Mouse (Mus musculus) lung, postnatal 0 days (tissue): ENCODE data around the gene Ampd1. TPM values are rescaled to one million over a fixed set of nuclear protein-coding genes. Genes with fewer than 3 reads are reported as not detected.

Experiments used
- ATAC-seq: fragments of 200-750 bp; cut with Nextera tagmentation; 2 replicates; pipeline ENCODE4 v1.8.0; 2017; ENCODE audit warnings: moderate library complexity
- DNase-seq: peaks from one replicate; pipeline ENCODE4 v3.0.0-alpha.2; 2016; ENCODE audit warnings: low spot score
- H3K27ac ChIP-seq: fragments of 300-500 bp; sonication (generic); 2 replicates; pipeline ENCODE4 v1.5.1; 2014; ENCODE audit warnings: antibody characterized with exemption, mild to moderate bottlenecking, low read length, mixed read lengths
- H3K27me3 ChIP-seq: fragments of 300-500 bp; sonication (generic); replicated peaks from 2 replicates; pipeline ENCODE4 v1.6.1; 2014; ENCODE audit warnings: low read length, mixed read lengths; ENCODE audit not compliant: insufficient read depth
- H3K36me3 ChIP-seq: fragments of 300-500 bp; sonication (generic); 2 replicates; pipeline ENCODE4 v1.6.1; 2014; ENCODE audit warnings: low read length, mixed read lengths; ENCODE audit not compliant: insufficient read depth
- H3K4me1 ChIP-seq: fragments of 300-500 bp; sonication (generic); 2 replicates; pipeline ENCODE4 v1.6.1; 2014; ENCODE audit warnings: antibody characterized with exemption, low read depth, low read length, mixed read lengths; ENCODE audit not compliant: insufficient read depth
- H3K4me2 ChIP-seq: fragments of 300-500 bp; sonication (generic); replicated peaks from 2 replicates; pipeline ENCODE4 v1.6.1; 2014; ENCODE audit warnings: low read depth, mild to moderate bottlenecking, low read length, moderate library complexity, mixed read lengths
- H3K4me3 ChIP-seq: fragments of 300-500 bp; sonication (generic); 2 replicates; pipeline ENCODE4 v1.5.1; 2014; ENCODE audit warnings: low read depth, low read length
- H3K9ac ChIP-seq: fragments of 300-500 bp; sonication (generic); replicated peaks from 2 replicates; pipeline ENCODE4 v1.6.1; 2014; ENCODE audit warnings: low read depth, mild to moderate bottlenecking
- H3K9me3 ChIP-seq: fragments of 300-500 bp; sonication (generic); 2 replicates; pipeline ENCODE4 v1.6.1; 2016; ENCODE audit warnings: low read length, mixed read lengths
- CTCF ChIP-seq: IDR thresholded peaks from 2 replicates; pipeline ENCODE4 v1.5.1; 2016; ENCODE audit warnings: antibody characterized with exemption, mild to moderate bottlenecking
- EP300 ChIP-seq: IDR thresholded peaks from 2 replicates; pipeline ENCODE4 v1.6.1; 2016; ENCODE audit warnings: antibody characterized with exemption, mild to moderate bottlenecking, control low read depth
- WGBS: fragments of 180-500 bp; shearing (Covaris S2); extraction: QIAGEN DNeasy Blood & Tissue Kit; methylation state at CpG from one replicate; pipeline ENCODE4 v1.1.7; 2014; 5-methylcytosine and 5-hydroxymethylcytosine counted together
- polyA plus RNA-seq: library from polyadenylated mRNA; unstranded; fragments of >200 nt; fragmentation: Nextera tagmentation; extraction: Ambion mirVana; gene quantifications from 2 replicates; pipeline ENCODE4 v1.2.1, GENCODE M21; 2015

The Ampd1 gene
- polyA plus RNA-seq, 1 experiment from 2014 or later, result 0.45 TPM

GRCm38 (mm10) chr3:103058207-103059157 is 15.3 kb upstream of the Ampd1 start, which contains the start of gene Nras:
TSS of gene Nras (plus strand) at chr3:103058285.
- peak within 1 kb of the TSS; percentile 59 for H3K4me2 ChIP-seq
- H3K27me3 ChIP-seq, result no peaks in the 10 kb centered on the region
- H3K27ac ChIP-seq, result peak within 1 kb of the TSS; percentile 97
- peak within 1 kb of the TSS; percentile 95 for H3K9ac ChIP-seq
- peaks cover 33% of the 10 kb centered on the region for H3K36me3 ChIP-seq
- no peaks in the 10 kb centered on the region for H3K9me3 ChIP-seq
- 2% methylated on average over 46 of the region's 46 CpGs for whole genome bisulfite sequencing
- TF ChIP-seq EP300 (peak; percentile 80), CTCF (no peak)
- ATAC-seq (peak; percentile 99), DNase-seq (peak; percentile 96)
- H3K4me3 ChIP-seq, result peak within 1 kb of the TSS; percentile 84
- peaks cover 3% of the 10 kb centered on the region; the same call in 1 of the 2 replicates for H3K4me1 ChIP-seq

- no peaks in the 10 kb centered on the region for H3K9me3 ChIP-seq
- no peak overlapping the region for H3K4me3 ChIP-seq
- no peaks in the 10 kb centered on the region for H3K4me1 ChIP-seq
- no peak overlapping the region for H3K4me2 ChIP-seq
- ATAC-seq (no peak), DNase-seq (no peak)
- H3K27me3 ChIP-seq, result no peaks in the 10 kb centered on the region
- TF ChIP-seq CTCF (no peak), EP300 (no peak)
- H3K27ac ChIP-seq, result no peak overlapping the region
- WGBS, result 82% methylated on average over 8 of the region's 8 CpGs
- H3K9ac ChIP-seq, result no peak overlapping the region
- peaks cover 44% of the 10 kb centered on the region for H3K36me3 ChIP-seq
Measured at GRCm38 (mm10) chr3:103066927-103067326, 6.9 kb upstream of the Ampd1 start.

- no peak for TF ChIP-seq EP300
- TF ChIP-seq CTCF, result no peak
- H3K4me1 ChIP-seq, result no peaks in the 10 kb centered on the region
- H3K9ac ChIP-seq, result no peak overlapping the region
- 85% methylated on average over 6 of the region's 6 CpGs for WGBS
- no peak overlapping the region for H3K27ac ChIP-seq
- no peaks in the 10 kb centered on the region for H3K27me3 ChIP-seq
- H3K4me2 ChIP-seq, result no peak overlapping the region
- DNase-seq, result no peak
- no peak overlapping the region for H3K4me3 ChIP-seq
- H3K36me3 ChIP-seq, result peaks cover 27% of the 10 kb centered on the region
- ATAC-seq, result no peak
- H3K9me3 ChIP-seq, result no peaks in the 10 kb centered on the region
Measured at GRCm38 (mm10) chr3:103068971-103069370, 4.8 kb upstream of the Ampd1 start.

GRCm38 (mm10) chr3:103075871-103076270 is 2.1 kb downstream of the Ampd1 start:
- no peaks in the 10 kb centered on the region for H3K4me1 ChIP-seq
- DNase-seq, result no peak
- no peaks in the 10 kb centered on the region for H3K27me3 ChIP-seq
- no peaks in the 10 kb centered on the region for H3K36me3 ChIP-seq
- WGBS, result 83% methylated on average over 9 of the region's 9 CpGs
- no peak overlapping the region for H3K4me3 ChIP-seq
- no peak overlapping the region for H3K9ac ChIP-seq
- TF ChIP-seq EP300, result no peak
- TF ChIP-seq CTCF, result no peak
- ATAC-seq, result no peak
- H3K9me3 ChIP-seq, result no peaks in the 10 kb centered on the region
- H3K4me2 ChIP-seq, result no peak overlapping the region
- H3K27ac ChIP-seq, result no peak overlapping the region

- Histone ChIP-seq H3K9ac (no peak overlapping the region), H3K36me3 (no peaks in the 10 kb centered on the region), H3K4me3 (no peak overlapping the region), H3K27ac (no peak overlapping the region), H3K4me2 (no peak overlapping the region), H3K27me3 (no peaks in the 10 kb centered on the region), H3K9me3 (no peaks in the 10 kb centered on the region), H3K4me1 (no peaks in the 10 kb centered on the region)
- DNase-seq (no peak), ATAC-seq (no peak)
- 88% methylated on average over 9 of the region's 9 CpGs for WGBS
- TF ChIP-seq CTCF (no peak), EP300 (no peak)
Measured at GRCm38 (mm10) chr3:103076476-103076875, 2.7 kb downstream of the Ampd1 start.

GRCm38 (mm10) chr3:103079301-103079700 is 5.5 kb downstream of the Ampd1 start:
- no peak overlapping the region for H3K4me2 ChIP-seq
- no peak for DNase-seq
- H3K4me3 ChIP-seq, result no peak overlapping the region
- ATAC-seq, result no peak
- WGBS, result 82% methylated on average over 9 of the region's 9 CpGs
- H3K36me3 ChIP-seq, result no peaks in the 10 kb centered on the region
- TF ChIP-seq EP300 (no peak), CTCF (no peak)
- H3K9me3 ChIP-seq, result no peaks in the 10 kb centered on the region
- H3K9ac ChIP-seq, result no peak overlapping the region
- no peaks in the 10 kb centered on the region for H3K27me3 ChIP-seq
- no peaks in the 10 kb centered on the region for H3K4me1 ChIP-seq
- no peak overlapping the region for H3K27ac ChIP-seq
